Mouse (Mus musculus): ENCODE measurements at regions not wholly inside any gene's neighbourhood (a gene's known extent, or its start where the extent isn't known, plus 50 kb on each side); places are given as distances from the start of the nearest gene placed in this dataset.
A peak's percentile ranks its signal among the peaks of the same experiment; 100 is the strongest.

GRCm38 (mm10) chr4:154782291-154782690 is 55.0 kb upstream of the Ttc34 start:
- DNase-seq (ENCODE audit: low spot score) = no peak

GRCm38 (mm10) chr4:154785282-154785987 is 51.8 kb upstream of the Ttc34 start:
- no peak for DNase-seq (ENCODE audit: low spot score)

- DNase-seq (ENCODE audit: low spot score) = peak; percentile 7
Measured at GRCm38 (mm10) chr4:154787190-154787589, 50.1 kb upstream of the Ttc34 start.
